Mouse (Mus musculus) heart, postnatal 0 days (tissue): Measurements from ENCODE around the gene Nme3.

ENCODE experiments used
- CTCF ChIP-seq: IDR thresholded peaks from 2 replicates; pipeline ENCODE4 v1.5.1; 2016; ENCODE audit warnings: antibody characterized with exemption, control low read depth, low read depth
- EP300 ChIP-seq: IDR thresholded peaks from 2 replicates; pipeline ENCODE4 v1.6.1; 2016; ENCODE audit warnings: antibody characterized with exemption, low read depth

GRCm38 (mm10) chr17:24861785-24862184 is 34.5 kb upstream of the Nme3 start:
- TF ChIP-seq EP300 (no peak), CTCF (no peak)
